Mouse (Mus musculus): ENCODE data around the gene Fam171a2. TPM values are rescaled to one million over a fixed set of nuclear protein-coding genes. Genes with fewer than 3 reads are reported as not detected.

Gene Fam171a2
- 100 to 1,000 TPM; 113 to 133 TPM for total RNA-seq (2021)
- long read RNA-seq, experiment 1, transcript Fam171a2-201 (8 exons, 3,118 nt), result major isoform, 6 of 20 reads
- long read RNA-seq, experiment 1, partial matches to known transcripts, result 4 of 20 reads
- long read RNA-seq, experiment 1, other reads (novel, unspliced or antisense), result 10 of 20 reads
- long read RNA-seq, experiment 2, partial matches to known transcripts, result 1 of 12 reads
- long read RNA-seq, experiment 2, other reads (novel, unspliced or antisense), result 7 of 12 reads

- peak; percentile 77 to 80 for DNase-seq (ENCODE audit: low spot score in 2 of 2)
Observed at GRCm38 (mm10) chr11:102447497-102447896, at the start of gene Fam171a2. Fam171a2 (minus strand) TSS chr11:102447682.

GRCm38 (mm10) chr11:102496732-102497131 lies 49.2 kb upstream of the Fam171a2 start:
- DNase-seq (ENCODE audit: low spot score in 2 of 2), result no peak

GRCm38 (mm10) chr11:102496206-102496605 lies 48.7 kb upstream of the Fam171a2 start:
- DNase-seq (ENCODE audit: low spot score in 2 of 2), result no peak

- no peak for DNase-seq (ENCODE audit: low spot score in 2 of 2)
Observed at GRCm38 (mm10) chr11:102495742-102496141, 48.3 kb upstream of the Fam171a2 start.

- no peak for DNase-seq (ENCODE audit: low spot score in 2 of 2)
Observed at GRCm38 (mm10) chr11:102495114-102495513, 47.6 kb upstream of the Fam171a2 start.

GRCm38 (mm10) chr11:102494063-102494650 lies 46.7 kb upstream of the Fam171a2 start:
- no peak for DNase-seq (ENCODE audit: low spot score in 2 of 2)

- no peak for DNase-seq (ENCODE audit: low spot score in 2 of 2)
Observed at GRCm38 (mm10) chr11:102493241-102493640, 45.8 kb upstream of the Fam171a2 start.

- DNase-seq (ENCODE audit: low spot score in 2 of 2), result no peak
Observed at GRCm38 (mm10) chr11:102487901-102488300, 40.4 kb upstream of the Fam171a2 start.

- DNase-seq (ENCODE audit: low spot score in 2 of 2), result peak; percentile 48 to 66
Observed at GRCm38 (mm10) chr11:102486733-102487386, 39.4 kb upstream of the Fam171a2 start.

GRCm38 (mm10) chr11:102481779-102482178 lies 34.3 kb upstream of the Fam171a2 start:
- DNase-seq (ENCODE audit: low spot score in 2 of 2), result no peak

GRCm38 (mm10) chr11:102480897-102481296 lies 33.4 kb upstream of the Fam171a2 start:
- no peak for DNase-seq (ENCODE audit: low spot score in 2 of 2)

GRCm38 (mm10) chr11:102480111-102480510 lies 32.6 kb upstream of the Fam171a2 start:
- no peak for DNase-seq (ENCODE audit: low spot score in 2 of 2)

GRCm38 (mm10) chr11:102479581-102479980 lies 32.1 kb upstream of the Fam171a2 start:
- DNase-seq (ENCODE audit: low spot score in 2 of 2), result no peak

GRCm38 (mm10) chr11:102478671-102479070 lies 31.2 kb upstream of the Fam171a2 start:
- no peak for DNase-seq (ENCODE audit: low spot score in 2 of 2)

GRCm38 (mm10) chr11:102475027-102475426 lies 27.5 kb upstream of the Fam171a2 start:
- no peak for DNase-seq (ENCODE audit: low spot score in 2 of 2)

- no peak for DNase-seq (ENCODE audit: low spot score in 2 of 2)
Observed at GRCm38 (mm10) chr11:102469648-102470357, 22.3 kb upstream of the Fam171a2 start, which contains the start of gene Itga2b. Itga2b (minus strand) TSS chr11:102470122.

- peak; percentile 92 to 94 for DNase-seq (ENCODE audit: low spot score in 2 of 2)
Observed at GRCm38 (mm10) chr11:102467041-102467631, 19.7 kb upstream of the Fam171a2 start.

GRCm38 (mm10) chr11:102465713-102466436 lies 18.4 kb upstream of the Fam171a2 start:
- peak; percentile 53 to 74 for DNase-seq (ENCODE audit: low spot score in 2 of 2)

GRCm38 (mm10) chr11:102464901-102465300 lies 17.4 kb upstream of the Fam171a2 start:
- DNase-seq (ENCODE audit: low spot score in 2 of 2), result no peak

- DNase-seq (ENCODE audit: low spot score in 2 of 2), result no peak
Observed at GRCm38 (mm10) chr11:102461764-102462163, 14.3 kb upstream of the Fam171a2 start.

GRCm38 (mm10) chr11:102460541-102460940 lies 13.1 kb upstream of the Fam171a2 start:
- no peak for DNase-seq (ENCODE audit: low spot score in 2 of 2)
